Mouse (Mus musculus) C2C12 (cell line): ENCODE data around the gene Pygo2.

ENCODE experiments used
- CEBPB ChIP-seq: IDR thresholded peaks from one replicate; pipeline ENCODE4 v1.6.1; 2011; ENCODE audit warnings: low read depth, mild to moderate bottlenecking, control low read depth, moderate library complexity
- CTCF ChIP-seq: IDR thresholded peaks from one replicate; pipeline ENCODE4 v1.5.1; 2011; ENCODE audit not compliant: control insufficient read depth, insufficient read depth, insufficient read length
- FOSL1 ChIP-seq: IDR thresholded peaks from one replicate; pipeline ENCODE4 v1.8.0; 2011; ENCODE audit warnings: mild to moderate bottlenecking, low read length; ENCODE audit not compliant: poor library complexity, insufficient read depth, severe bottlenecking
- MAX ChIP-seq: IDR thresholded peaks from one replicate; pipeline ENCODE4 v1.6.1; 2011; ENCODE audit warnings: mild to moderate bottlenecking, control low read depth
- MYOG ChIP-seq: IDR thresholded peaks from one replicate; pipeline ENCODE4 v1.6.1; 2011; ENCODE audit not compliant: control insufficient read depth, insufficient read length; ENCODE audit errors: extremely low read depth
- USF1 ChIP-seq: IDR thresholded peaks from one replicate; pipeline ENCODE4 v1.6.1; 2011; ENCODE audit warnings: low read depth, mild to moderate bottlenecking, control low read depth, moderate library complexity

- no peak for TF ChIP-seq CTCF
- TF ChIP-seq MYOG: no peak
- TF ChIP-seq MAX: no peak
- no peak for TF ChIP-seq CEBPB
- no peak for TF ChIP-seq FOSL1
- TF ChIP-seq USF1: no peak
These were observed 43.3 kb upstream of the Pygo2 start for GRCm38 (mm10) chr3:89386438-89387420.
